Comparison of ENCODE assay signal across 8 mouse cellular contexts in the genomic region with DNA sequence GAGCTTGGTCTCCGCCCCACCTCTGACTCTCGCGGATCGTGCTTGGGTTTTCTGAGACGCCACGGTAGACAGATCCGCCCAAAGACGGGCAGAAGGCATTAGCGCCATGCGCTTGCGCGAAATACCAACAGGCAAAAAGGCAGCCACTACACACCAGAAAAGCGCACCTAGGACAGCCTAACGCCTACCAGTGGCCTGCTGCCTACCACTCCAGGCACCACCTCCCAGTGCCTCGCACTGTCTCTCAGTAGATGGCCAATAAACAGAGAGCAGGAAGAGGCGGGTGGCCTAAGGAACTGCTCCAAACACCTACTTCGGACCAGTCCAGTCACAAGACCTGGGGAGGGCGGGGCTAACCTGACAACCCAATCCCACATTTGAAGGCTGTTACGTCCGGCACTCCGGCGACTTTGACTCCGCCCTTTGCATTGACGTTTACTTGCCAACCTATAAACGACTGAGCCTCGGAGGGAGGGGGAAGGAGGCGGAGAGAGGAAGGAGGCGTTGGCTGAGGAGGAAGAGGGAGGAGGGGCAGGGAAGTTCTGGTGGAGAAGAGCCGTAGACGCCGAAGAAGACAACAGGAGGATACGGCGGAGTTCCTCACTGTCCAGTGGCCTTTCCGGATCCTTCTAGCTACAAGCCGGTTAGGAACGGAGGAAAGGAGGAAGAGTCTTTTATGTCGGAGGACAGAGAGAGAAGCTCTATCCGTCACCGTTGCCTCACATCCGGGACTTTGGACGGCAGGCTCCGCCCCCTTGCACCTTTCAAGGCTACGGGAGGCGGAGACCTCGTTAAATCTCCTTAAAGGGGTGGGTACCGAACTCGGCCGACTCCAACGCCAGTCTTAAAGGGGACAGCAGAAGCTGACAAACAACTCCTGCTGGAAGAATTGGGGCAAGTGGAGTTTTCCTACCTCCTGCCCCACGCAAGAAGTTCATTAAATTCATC. TPM values are rescaled to one million over a fixed set of nuclear protein-coding genes. Genes with fewer than 3 reads are reported as not detected.
DNase-seq lines count a peak whose midpoint lies in the region; ATAC-seq and TF ChIP-seq lines count a peak whose summit lies in the region.

No protein-coding gene starts in this region.

- ATAC-seq in embryonic facial prominence, embryonic 13.5 days (ENCODE audit: insufficient number of reproducible peaks, insufficient read depth, low FRiP score, low TSS enrichment, low read depth), result peak; percentile 93
- ATAC-seq in limb, embryonic 12.5 days (ENCODE audit: insufficient number of reproducible peaks, insufficient read depth, low FRiP score, low TSS enrichment, low read depth), result peak; percentile 93
- peak; percentile 93 for ATAC-seq in midbrain, embryonic 15.5 days (replicated peaks)

- TF ChIP-seq CTCF in kidney, adult 2 months (conservative IDR thresholded peaks at IDR 0.05; ENCODE audit: insufficient read depth, insufficient read length, low read depth, low read length), result 0 out of 2 replicates have a peak, but pooled peaks have one; percentile 30
- TF ChIP-seq CTCF in spleen, adult 2 months (IDR thresholded peaks at IDR 0.05; ENCODE audit: extremely low read depth, insufficient read depth, insufficient read length, insufficient replicate concordance), result no peak

- peak overlapping the region; percentile 98 for H3K27ac ChIP-seq in embryonic facial prominence, embryonic 13.5 days
- H3K27ac ChIP-seq in kidney, adult 2 months (ENCODE audit: insufficient read depth, low read depth, low read length), result peak overlapping the region; percentile 96
- peak overlapping the region; percentile 95 for H3K27ac ChIP-seq in limb, embryonic 12.5 days
- peak overlapping the region; percentile 96 for H3K27ac ChIP-seq in midbrain, embryonic 15.5 days
- H3K27ac ChIP-seq in spleen, adult 2 months (ENCODE audit: insufficient read depth, low read length), result peak overlapping the region; percentile 98

- peak overlapping the region; percentile 98 for H3K4me2 ChIP-seq in embryonic facial prominence, embryonic 13.5 days
- H3K4me2 ChIP-seq in limb, embryonic 12.5 days, result peak overlapping the region; percentile 98
- peak overlapping the region; percentile 94 for H3K4me2 ChIP-seq in midbrain, embryonic 15.5 days

- H3K36me3 ChIP-seq in embryonic facial prominence, embryonic 13.5 days, result peaks cover 58% of the 10 kb centered on the region
- H3K36me3 ChIP-seq in kidney, adult 2 months (ENCODE audit: control insufficient read depth, insufficient read depth, low read length), result peaks cover 2% of the 10 kb centered on the region
- H3K36me3 ChIP-seq in limb, embryonic 12.5 days, result peaks cover 67% of the 10 kb centered on the region
- peaks cover 39% of the 10 kb centered on the region for H3K36me3 ChIP-seq in midbrain, embryonic 15.5 days (replicated peaks)
- H3K36me3 ChIP-seq in spleen, adult 2 months (ENCODE audit: control insufficient read depth, insufficient read depth, low read length), result peaks cover 39% of the 10 kb centered on the region

- H3K27me3 ChIP-seq in embryonic facial prominence, embryonic 13.5 days, result no peaks in the 10 kb centered on the region
- H3K27me3 ChIP-seq in kidney, adult 2 months (replicated peaks; ENCODE audit: control insufficient read depth, insufficient read depth, low read length), result no peaks in the 10 kb centered on the region
- no peaks in the 10 kb centered on the region for H3K27me3 ChIP-seq in limb, embryonic 12.5 days
- H3K27me3 ChIP-seq in midbrain, embryonic 15.5 days (replicated peaks), result no peaks in the 10 kb centered on the region
- no peaks in the 10 kb centered on the region for H3K27me3 ChIP-seq in spleen, adult 2 months (ENCODE audit: control insufficient read depth, insufficient read depth, low read length)

- peaks cover 26% of the 10 kb centered on the region for H3K4me1 ChIP-seq in embryonic facial prominence, embryonic 13.5 days
- H3K4me1 ChIP-seq in kidney, adult 2 months (ENCODE audit: control insufficient read depth, insufficient read depth, low read length), result peaks cover 12% of the 10 kb centered on the region; the same call in 1 of the 2 replicates
- peaks cover 22% of the 10 kb centered on the region for H3K4me1 ChIP-seq in limb, embryonic 12.5 days (replicated peaks)
- H3K4me1 ChIP-seq in midbrain, embryonic 15.5 days, result peaks cover 28% of the 10 kb centered on the region
- peaks cover 4% of the 10 kb centered on the region; the same call in 1 of the 2 replicates for H3K4me1 ChIP-seq in spleen, adult 2 months (ENCODE audit: control insufficient read depth, insufficient read depth, insufficient read length)

- peak; percentile 95 for DNase-seq in 3134 (ENCODE audit: extremely low read depth, insufficient read length, low spot score)
- DNase-seq in adrenal gland, postnatal 36 days, result peak; percentile 98 to 99
- peak; percentile 99 to 100 for DNase-seq in heart, adult 18-20 months
- peak; percentile 100 for DNase-seq in kidney, adult 2 months
- peak; percentile 100 for DNase-seq in spleen, adult 2 months (ENCODE audit: low read depth in 1 of 2, low spot score in 2 of 2)

- H3K9ac ChIP-seq in embryonic facial prominence, embryonic 13.5 days, result peak overlapping the region; percentile 98
- peak overlapping the region; percentile 96 for H3K9ac ChIP-seq in limb, embryonic 12.5 days (replicated peaks)
- peak overlapping the region; percentile 93 for H3K9ac ChIP-seq in midbrain, embryonic 15.5 days

- peak overlapping the region; percentile 99 for H3K4me3 ChIP-seq in embryonic facial prominence, embryonic 13.5 days
- peak overlapping the region; percentile 65 for H3K4me3 ChIP-seq in kidney, adult 2 months (ENCODE audit: insufficient read depth, low read depth, low read length)
- peak overlapping the region; percentile 99 for H3K4me3 ChIP-seq in limb, embryonic 12.5 days (replicated peaks)
- H3K4me3 ChIP-seq in midbrain, embryonic 15.5 days, result peak overlapping the region; percentile 86
- peak overlapping the region; percentile 82 for H3K4me3 ChIP-seq in spleen, adult 2 months (ENCODE audit: extremely low read depth, insufficient read depth, insufficient read length)

- TF ChIP-seq POLR2A in kidney, adult 2 months (IDR thresholded peaks at IDR 0.05; ENCODE audit: low read depth, low read length), result peak; percentile 86
- TF ChIP-seq POLR2A in spleen, adult 2 months (IDR thresholded peaks at IDR 0.05; ENCODE audit: low read depth, low read length), result peak; percentile 64

- WGBS in embryonic facial prominence, embryonic 13.5 days, result under 1% methylated on average over 50 of the region's 50 CpGs
- WGBS in kidney, adult 2 months, result under 1% methylated on average over 50 of the region's 50 CpGs
- under 1% methylated on average over 50 of the region's 50 CpGs for WGBS in limb, embryonic 12.5 days
- WGBS in midbrain, embryonic 15.5 days, result under 1% methylated on average over 50 of the region's 50 CpGs
- WGBS in spleen, adult 2 months, result under 1% methylated on average over 50 of the region's 50 CpGs

- no peaks in the 10 kb centered on the region for H3K9me3 ChIP-seq in embryonic facial prominence, embryonic 13.5 days
- H3K9me3 ChIP-seq in limb, embryonic 12.5 days, result no peaks in the 10 kb centered on the region
- H3K9me3 ChIP-seq in midbrain, embryonic 15.5 days, result no peaks in the 10 kb centered on the region

RNA-seq across cellular contexts. Expression of gene Fbrs, which starts 1.0 kb away (rescaled TPM):
- 10 to 100 TPM; 56.5 to 66.7 TPM for total RNA-seq in adrenal gland, postnatal 36 days (2021)
- polyA plus RNA-seq in embryonic facial prominence, embryonic 13.5 days (2015; fragmentation: Nextera tagmentation; extraction: Ambion mirVana), result 12.2 and 15.3 TPM in 2 replicates
- 10 to 100 TPM; 24.2 to 31.1 TPM for total RNA-seq in heart, adult 18-20 months (2021)
- 19.1 and 23.7 TPM in 2 replicates for polyA plus RNA-seq in kidney, adult 2 months (2012; rRNA removed)
- polyA plus RNA-seq in limb, embryonic 12.5 days (2016; fragmentation: Nextera tagmentation; extraction: Ambion mirVana), result 11.7 and 13.0 TPM in 2 replicates
- 13.8 and 15.9 TPM in 2 replicates for polyA plus RNA-seq in midbrain, embryonic 15.5 days (2015; fragmentation: Nextera tagmentation; extraction: Ambion mirVana)
- 56.1 and 61.0 TPM in 2 replicates for polyA plus RNA-seq in spleen, adult 2 months (2012; rRNA removed)

RNA-seq across cellular contexts. Expression of gene Prr14, which starts 18.6 kb away (rescaled TPM):
- total RNA-seq in adrenal gland, postnatal 36 days (2021), result 10 to 100 TPM; 44.3 to 48.3 TPM
- 46.0 and 48.3 TPM in 2 replicates for polyA plus RNA-seq in embryonic facial prominence, embryonic 13.5 days (2015; fragmentation: Nextera tagmentation; extraction: Ambion mirVana)
- 10 to 100 TPM; 21.1 to 22.2 TPM for total RNA-seq in heart, adult 18-20 months (2021)
- 58.7 and 62.6 TPM in 2 replicates for polyA plus RNA-seq in kidney, adult 2 months (2012; rRNA removed)
- polyA plus RNA-seq in limb, embryonic 12.5 days (2016; fragmentation: Nextera tagmentation; extraction: Ambion mirVana), result 41.0 and 43.7 TPM in 2 replicates
- 40.5 TPM in 2 replicates for polyA plus RNA-seq in midbrain, embryonic 15.5 days (2015; fragmentation: Nextera tagmentation; extraction: Ambion mirVana)
- 76.5 and 84.4 TPM in 2 replicates for polyA plus RNA-seq in spleen, adult 2 months (2012; rRNA removed)

RNA-seq across cellular contexts. Expression of gene Zfp689, which starts 29.0 kb away (rescaled TPM):
- 1 to 10 TPM; 3.8 to 4.4 TPM for total RNA-seq in adrenal gland, postnatal 36 days (2021)
- 11.8 and 13.1 TPM in 2 replicates for polyA plus RNA-seq in embryonic facial prominence, embryonic 13.5 days (2015; fragmentation: Nextera tagmentation; extraction: Ambion mirVana)
- 1 to 10 TPM; 1.3 TPM for total RNA-seq in heart, adult 18-20 months (2021)
- 3.0 and 3.4 TPM in 2 replicates for polyA plus RNA-seq in kidney, adult 2 months (2012; rRNA removed)
- polyA plus RNA-seq in limb, embryonic 12.5 days (2016; fragmentation: Nextera tagmentation; extraction: Ambion mirVana), result 16.8 and 17.8 TPM in 2 replicates
- polyA plus RNA-seq in midbrain, embryonic 15.5 days (2015; fragmentation: Nextera tagmentation; extraction: Ambion mirVana), result 16.1 and 16.4 TPM in 2 replicates
- 4.1 and 6.2 TPM in 2 replicates for polyA plus RNA-seq in spleen, adult 2 months (2012; rRNA removed)

RNA-seq across cellular contexts. Expression of gene Srcap, which starts 33.8 kb away (rescaled TPM):
- total RNA-seq in adrenal gland, postnatal 36 days (2021), result 10 to 100 TPM; 83.6 to 95.9 TPM
- polyA plus RNA-seq in embryonic facial prominence, embryonic 13.5 days (2015; fragmentation: Nextera tagmentation; extraction: Ambion mirVana), result 52.1 and 55.6 TPM in 2 replicates
- 10 to 100 TPM; 47.1 to 56.4 TPM for total RNA-seq in heart, adult 18-20 months (2021)
- polyA plus RNA-seq in kidney, adult 2 months (2012; rRNA removed), result 17.0 and 18.6 TPM in 2 replicates
- 77.2 and 79.4 TPM in 2 replicates for polyA plus RNA-seq in limb, embryonic 12.5 days (2016; fragmentation: Nextera tagmentation; extraction: Ambion mirVana)
- polyA plus RNA-seq in midbrain, embryonic 15.5 days (2015; fragmentation: Nextera tagmentation; extraction: Ambion mirVana), result 60.4 and 68.0 TPM in 2 replicates
- 37.7 and 38.5 TPM in 2 replicates for polyA plus RNA-seq in spleen, adult 2 months (2012; rRNA removed)

RNA-seq across cellular contexts. Expression of gene Gm42715, which starts 41.4 kb away (rescaled TPM):
- total RNA-seq in adrenal gland, postnatal 36 days (2021), result 10 to 100 TPM; 19.6 to 20.2 TPM
- polyA plus RNA-seq in embryonic facial prominence, embryonic 13.5 days (2015; fragmentation: Nextera tagmentation; extraction: Ambion mirVana), result 18.6 and 19.0 TPM in 2 replicates
- total RNA-seq in heart, adult 18-20 months (2021), result 10 to 100 TPM in 1 of 2 experiments, 1 to 10 TPM in 1; 9.7 to 11.4 TPM
- 12.5 and 13.1 TPM in 2 replicates for polyA plus RNA-seq in kidney, adult 2 months (2012; rRNA removed)
- polyA plus RNA-seq in limb, embryonic 12.5 days (2016; fragmentation: Nextera tagmentation; extraction: Ambion mirVana), result 15.9 and 18.0 TPM in 2 replicates
- polyA plus RNA-seq in midbrain, embryonic 15.5 days (2015; fragmentation: Nextera tagmentation; extraction: Ambion mirVana), result 17.4 and 17.5 TPM in 2 replicates
- polyA plus RNA-seq in spleen, adult 2 months (2012; rRNA removed), result 12.0 and 14.6 TPM in 2 replicates

Comparison
In these comparisons a context has a peak if more than half of its experiments do, and no peak if none do; other contexts are left out.
1. Peak in every context shown above with its lines: DNase-seq, ATAC-seq, H3K4me3 ChIP-seq and H3K27ac ChIP-seq.